Mouse (Mus musculus) myocyte (in vitro differentiated cells): ENCODE results near the gene Rab5b.

Experiments used
- E2F4 ChIP-seq: IDR thresholded peaks from one replicate; pipeline ENCODE4 v1.6.1; 2011; ENCODE audit warnings: mild to moderate bottlenecking, control low read depth, moderate library complexity; ENCODE audit not compliant: insufficient read depth
- POLR2A ChIP-seq: IDR thresholded peaks from one replicate; pipeline ENCODE4 v1.6.1; 2011; ENCODE audit warnings: low read depth, mild to moderate bottlenecking, control low read depth, moderate library complexity; ENCODE audit not compliant: insufficient read length
- POLR2AphosphoS2 ChIP-seq: IDR thresholded peaks from one replicate; pipeline ENCODE4 v1.6.1; 2011; ENCODE audit warnings: low read depth, control low read depth; ENCODE audit not compliant: insufficient read length
- TCF12 ChIP-seq: IDR thresholded peaks from one replicate; pipeline ENCODE4 v1.6.1; 2011; ENCODE audit warnings: mild to moderate bottlenecking, control low read depth; ENCODE audit not compliant: poor library complexity, insufficient read depth, severe bottlenecking

- TF ChIP-seq POLR2AphosphoS2: no peak
- TF ChIP-seq TCF12: no peak
- no peak for TF ChIP-seq POLR2A
- TF ChIP-seq E2F4: no peak
Observed at GRCm38 (mm10) chr10:128656731-128657130, 39.3 kb downstream of the Rab5b start.
